Mouse (Mus musculus) ovary, postnatal 10 days (tissue): ENCODE measurements around the gene Capn1.
"Not testable (repeated sequence)": the region's sequence is repeated elsewhere in the genome, so short reads cannot be mapped to it uniquely, and the experiment has no call there.

Experiments
- DNase-seq: peaks from one replicate; pipeline ENCODE4 v3.0.0; 2022; ENCODE audit warnings: low spot score

Gene Capn1

DNA sequence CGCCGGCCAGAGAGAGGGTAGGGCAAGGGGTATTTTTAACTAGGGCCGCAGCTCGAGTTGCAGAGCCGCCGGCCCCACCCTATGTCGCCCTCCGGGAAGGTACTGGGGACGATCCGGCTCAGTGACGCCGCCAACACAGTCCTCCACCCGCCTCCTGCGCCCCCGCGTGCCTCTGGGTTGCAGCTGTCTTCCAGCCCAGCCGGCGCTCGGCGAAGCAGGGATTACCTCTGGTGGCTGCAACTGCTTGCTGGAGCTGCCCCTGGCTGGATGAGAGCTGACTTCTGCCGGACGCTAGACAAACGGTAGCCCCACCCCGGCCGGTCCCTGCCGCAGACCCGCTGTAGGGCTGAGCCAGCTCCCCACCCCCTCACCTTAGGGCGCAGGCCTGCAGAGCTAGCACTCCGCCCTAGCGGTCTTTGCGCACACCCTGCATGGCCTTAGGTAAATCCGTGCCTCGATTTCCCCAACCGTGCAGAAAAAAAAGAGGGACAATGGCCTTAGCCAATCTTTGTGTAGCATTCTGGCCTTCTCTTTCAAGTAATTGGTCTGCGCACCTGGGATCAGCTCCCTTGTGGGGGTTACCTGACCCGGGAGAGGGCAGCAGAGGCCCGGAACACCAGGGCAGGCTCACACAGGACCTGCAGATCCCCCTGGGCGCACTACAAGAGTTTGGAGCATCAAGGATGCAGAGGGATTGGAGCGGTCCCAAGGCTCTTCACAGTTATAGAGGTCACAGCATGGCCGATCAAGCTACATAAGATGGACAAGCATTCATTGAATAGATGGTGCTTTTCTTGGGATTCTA lies at the start of gene Capn1:
Gene Capn1, minus strand, starts transcription at position 387 of the 805 bp plus-strand sequence.
- DNase-seq = peak; percentile 70

DNA sequence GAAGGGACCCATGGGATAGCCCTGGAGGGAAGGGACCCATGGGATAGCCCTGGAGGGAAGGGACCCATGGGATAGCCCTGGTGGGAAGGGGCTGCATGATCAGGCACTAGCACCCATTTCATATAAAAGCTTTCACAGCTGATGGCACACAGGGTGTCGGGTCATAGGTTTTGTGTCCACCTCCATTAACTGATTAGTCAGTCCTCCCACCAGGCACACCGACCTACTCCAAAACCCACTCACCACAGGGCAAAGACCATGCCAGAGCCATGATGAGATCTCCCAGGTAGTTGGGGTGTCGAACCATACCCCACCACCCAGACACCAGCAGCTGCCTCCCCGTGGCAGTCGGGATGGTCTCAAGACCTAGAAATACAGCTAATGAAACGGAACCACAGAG lies 47.4 kb upstream of the Capn1 start:
- DNase-seq = no peak

- DNase-seq = no peak
Observed at GRCm38 (mm10) chr19:6062418-6062817, 46.7 kb upstream of the Capn1 start.

DNA sequence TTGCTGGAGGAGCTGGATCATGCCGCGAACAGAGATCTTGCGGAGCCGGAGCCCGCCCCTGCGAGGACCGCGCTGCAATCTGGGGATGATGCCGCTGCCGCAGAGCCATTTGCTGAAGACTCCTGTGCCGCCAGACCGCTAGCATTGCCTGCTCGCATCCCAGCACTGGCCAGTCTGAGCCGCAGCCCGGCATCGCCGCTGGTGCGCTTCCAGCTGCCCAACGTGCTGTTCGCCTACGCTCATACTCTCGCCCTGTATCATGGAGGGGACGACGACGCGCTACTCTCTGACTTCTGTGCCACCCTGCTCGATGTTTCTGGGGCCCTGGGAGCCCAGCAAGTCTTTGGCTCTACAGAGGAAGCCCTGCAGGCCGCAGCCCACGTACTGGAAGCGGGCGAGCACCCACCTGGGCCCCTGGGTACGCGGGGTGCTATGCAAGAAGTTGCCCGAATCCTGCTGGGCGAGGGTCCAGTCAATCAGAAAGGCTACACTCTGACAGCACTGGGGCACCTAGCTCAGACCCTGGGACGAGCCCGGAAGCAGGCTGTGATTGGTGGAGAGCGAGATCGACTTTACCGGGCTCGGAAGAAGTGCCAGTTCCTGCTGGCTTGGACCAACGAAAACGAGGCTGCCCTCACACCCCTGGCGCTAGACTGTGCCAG lies 46.1 kb upstream of the Capn1 start:
- no peak for DNase-seq

DNA sequence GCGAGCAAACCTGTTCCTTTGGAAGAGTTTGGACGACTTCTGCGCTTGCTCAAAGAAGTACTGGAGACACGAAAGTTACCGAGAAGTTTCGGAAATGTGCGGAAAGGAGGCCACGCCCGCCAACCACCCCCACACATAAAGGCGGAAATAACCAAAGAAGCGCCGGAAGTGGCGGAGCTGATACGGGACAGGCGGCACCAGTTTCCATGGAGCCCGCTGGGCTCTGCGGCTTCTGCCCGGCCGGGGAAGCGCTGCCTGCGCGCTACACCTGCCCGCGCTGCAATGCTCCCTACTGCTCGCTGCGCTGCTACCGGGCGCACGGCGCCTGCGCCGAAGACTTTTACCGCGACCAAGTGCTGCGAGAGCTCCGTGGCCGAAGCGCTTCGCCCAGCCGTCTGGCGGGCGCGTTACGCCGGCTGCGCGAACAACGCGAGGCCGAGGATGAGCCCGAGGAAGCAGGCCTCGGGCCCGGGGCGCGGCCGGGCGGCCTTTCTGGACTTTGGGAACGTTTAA lies 45.4 kb upstream of the Capn1 start, which contains the start of gene Znhit2:
Gene Znhit2, plus strand, starts transcription at position 172 of the 513 bp plus-strand sequence.
- no peak for DNase-seq

- no peak for DNase-seq
Observed at GRCm38 (mm10) chr19:6058966-6059365, 43.3 kb upstream of the Capn1 start.

DNA sequence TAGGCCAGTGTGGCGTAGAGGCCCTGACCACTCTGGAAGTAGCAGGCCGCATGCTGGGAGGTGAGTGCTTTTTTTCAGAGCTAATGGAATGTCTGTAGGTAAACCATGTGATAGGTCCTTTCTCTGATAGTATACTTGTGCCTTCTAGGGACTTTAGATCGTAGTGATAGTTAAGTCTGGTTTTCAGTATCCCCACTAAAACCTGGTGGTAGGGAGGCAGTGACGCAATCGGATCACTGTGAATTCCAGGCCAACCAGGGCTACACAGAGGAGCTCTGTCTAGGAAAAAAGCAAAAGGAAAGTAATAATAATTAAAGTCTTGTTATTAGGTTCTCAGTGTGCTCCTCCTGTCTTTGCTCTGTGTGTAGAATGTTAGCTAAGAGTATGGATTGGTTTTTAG lies 42.8 kb upstream of the Capn1 start:
- no peak for DNase-seq

GRCm38 (mm10) chr19:6057313-6058096 lies 41.8 kb upstream of the Capn1 start, which contains the start of the genes Mrpl49 and Fau:
TSS of gene Mrpl49 (minus strand) at chr19:6057785.
TSS of gene Fau (plus strand) at chr19:6057844.
- peak; percentile 96 for DNase-seq

- DNase-seq = no peak
Observed at GRCm38 (mm10) chr19:6056696-6057095, 41.0 kb upstream of the Capn1 start.

DNA sequence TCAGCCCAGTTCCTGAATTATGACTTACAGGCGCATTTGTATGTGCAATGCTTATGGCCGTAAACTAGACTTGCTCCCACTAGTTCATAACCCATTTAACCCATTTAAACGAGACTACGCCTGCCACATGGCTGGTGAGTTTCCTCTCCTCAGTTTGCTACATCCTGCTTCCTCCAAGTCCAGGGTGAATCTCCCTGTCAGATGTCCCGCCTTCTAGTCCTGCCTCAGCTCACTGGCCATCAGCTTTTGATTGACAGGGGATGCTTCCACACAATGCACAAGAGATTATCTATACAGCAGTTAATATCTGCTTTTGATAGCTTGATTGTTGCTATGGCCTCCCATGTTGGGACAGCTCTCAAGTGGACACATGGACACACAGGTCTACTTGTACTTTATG lies 38.6 kb upstream of the Capn1 start:
- DNase-seq = no peak

GRCm38 (mm10) chr19:6052516-6052915 lies 36.8 kb upstream of the Capn1 start:
- no peak for DNase-seq

DNA sequence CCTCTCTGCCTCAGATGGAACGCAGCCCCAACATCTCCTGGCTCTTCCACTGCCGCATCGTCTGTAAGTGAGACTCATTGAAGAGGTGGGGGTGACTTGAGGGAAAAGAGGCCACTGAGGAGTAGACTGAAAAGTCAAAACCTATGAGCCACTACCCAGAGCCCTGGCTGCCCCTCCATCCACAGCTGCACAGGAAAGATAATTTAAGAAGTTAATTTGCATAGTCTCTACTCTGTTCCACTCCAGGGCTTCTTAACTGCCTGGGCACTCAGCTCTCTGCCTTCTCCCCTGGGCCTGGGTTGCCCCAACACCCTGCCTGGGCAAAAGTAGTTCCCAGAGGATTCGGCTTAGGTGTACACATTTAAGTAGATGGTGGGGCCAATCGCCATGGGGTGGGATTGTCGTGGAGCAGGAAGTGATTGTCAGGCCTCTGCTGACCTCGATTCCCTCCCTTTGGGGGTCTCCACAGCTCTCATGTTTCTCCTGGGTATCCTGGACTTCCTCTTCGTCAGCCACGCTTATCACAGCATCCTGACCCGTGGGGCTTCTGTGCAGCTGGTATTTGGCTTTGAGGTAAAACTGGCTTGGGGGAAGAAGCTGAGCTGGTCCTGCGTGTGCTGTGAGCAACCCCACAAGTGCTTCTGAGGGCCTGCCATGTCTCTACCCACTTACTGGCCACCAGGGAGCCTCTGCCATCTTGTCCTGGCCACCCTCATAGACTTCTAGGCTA lies 33.1 kb upstream of the Capn1 start:
- no peak for DNase-seq

GRCm38 (mm10) chr19:6047899-6048166 lies 32.1 kb upstream of the Capn1 start:
- no peak for DNase-seq

- DNase-seq = no peak
Observed at GRCm38 (mm10) chr19:6047154-6047898, 31.6 kb upstream of the Capn1 start.

DNA sequence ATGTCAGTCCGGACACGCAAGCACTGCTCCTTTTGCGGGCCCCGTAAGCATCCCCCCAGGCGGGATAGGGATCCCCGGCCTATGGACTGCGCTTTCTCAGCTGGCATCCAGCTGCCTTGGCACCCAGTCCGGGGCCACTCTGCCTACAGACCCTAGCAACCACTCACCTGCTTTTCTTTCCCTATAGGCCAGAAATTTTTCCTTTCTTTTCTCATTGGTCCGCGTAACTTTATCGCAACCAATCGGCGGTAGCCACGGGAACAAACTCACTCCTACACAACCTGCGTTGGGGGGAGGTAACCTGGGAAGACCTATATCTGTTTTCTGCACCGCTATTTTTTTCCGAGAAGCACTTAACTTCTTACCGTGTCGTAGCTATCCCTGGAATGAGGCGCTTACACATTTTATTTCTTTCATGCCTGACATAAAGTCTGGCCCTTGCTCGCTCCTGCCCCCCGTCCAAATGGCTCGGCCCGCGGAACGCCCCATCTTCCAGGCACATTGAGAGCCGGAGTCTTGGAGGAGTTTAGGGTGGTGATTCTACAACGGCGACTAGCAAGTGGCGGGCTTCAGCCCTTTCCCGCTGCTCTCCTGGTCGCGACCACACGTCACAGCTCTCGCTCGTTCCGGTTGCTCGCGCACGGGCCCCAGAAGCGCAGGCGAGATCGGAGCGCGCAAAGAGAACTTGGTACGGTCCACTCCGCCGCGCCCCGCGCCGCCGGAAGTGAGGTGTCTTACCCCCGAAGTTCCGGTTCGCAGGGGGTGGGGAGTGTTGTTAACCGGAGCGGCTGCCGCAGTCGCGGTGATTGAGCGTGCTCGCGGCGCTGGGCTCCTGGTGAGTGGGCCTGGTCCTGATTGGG lies 30.8 kb upstream of the Capn1 start, which contains the start of gene Syvn1:
Gene Syvn1, plus strand, starts transcription at position 283 of the 860 bp plus-strand sequence.
- DNase-seq = peak; percentile 78

DNA sequence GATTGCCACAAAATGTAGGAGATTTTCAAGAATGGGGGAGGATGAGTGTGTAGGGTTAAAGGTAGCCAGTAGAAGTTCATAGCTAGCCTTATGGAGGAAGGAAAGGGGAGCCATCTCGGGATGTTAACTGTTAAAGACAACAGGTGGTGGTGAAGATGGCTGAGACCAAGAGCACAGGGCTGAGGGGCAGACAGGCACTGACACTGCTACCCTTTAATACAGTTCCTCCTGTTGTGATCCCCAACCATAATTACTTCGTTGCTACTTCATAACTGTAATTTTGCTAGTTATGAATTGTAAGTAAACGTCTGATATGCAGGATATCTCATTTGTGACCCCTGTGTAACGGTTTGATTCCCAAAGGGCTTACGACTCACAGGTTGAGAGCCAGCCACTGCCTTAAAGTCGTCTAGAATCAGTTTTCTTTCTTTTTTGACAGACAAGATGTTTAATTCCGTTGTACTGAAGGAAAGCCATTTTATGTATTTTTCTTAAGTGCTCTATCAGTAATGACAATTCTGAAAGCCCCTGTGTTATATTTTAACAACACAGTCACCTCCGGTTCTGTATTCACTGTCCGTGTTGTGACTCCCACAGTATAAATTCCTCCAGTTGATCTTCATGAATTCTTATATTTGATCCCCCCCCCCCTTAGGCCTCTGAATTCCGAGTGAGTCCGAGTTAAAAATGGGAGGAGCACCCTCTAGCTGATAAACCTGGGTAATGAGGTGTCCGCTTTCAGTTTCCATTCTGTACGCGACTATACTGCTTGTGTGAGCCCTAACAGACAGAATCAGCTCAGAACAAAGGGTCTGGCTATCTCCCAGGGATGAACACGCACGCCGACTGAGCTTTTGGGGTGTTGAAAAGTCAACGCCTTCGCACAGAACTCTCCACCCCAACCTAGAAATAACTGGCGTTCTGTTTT lies 29.9 kb upstream of the Capn1 start:
- DNase-seq = no peak

- DNase-seq = not testable (repeated sequence)
Observed at GRCm38 (mm10) chr19:6044102-6044501, 28.4 kb upstream of the Capn1 start.

GRCm38 (mm10) chr19:6042293-6042692 lies 26.6 kb upstream of the Capn1 start:
- no peak for DNase-seq

DNA sequence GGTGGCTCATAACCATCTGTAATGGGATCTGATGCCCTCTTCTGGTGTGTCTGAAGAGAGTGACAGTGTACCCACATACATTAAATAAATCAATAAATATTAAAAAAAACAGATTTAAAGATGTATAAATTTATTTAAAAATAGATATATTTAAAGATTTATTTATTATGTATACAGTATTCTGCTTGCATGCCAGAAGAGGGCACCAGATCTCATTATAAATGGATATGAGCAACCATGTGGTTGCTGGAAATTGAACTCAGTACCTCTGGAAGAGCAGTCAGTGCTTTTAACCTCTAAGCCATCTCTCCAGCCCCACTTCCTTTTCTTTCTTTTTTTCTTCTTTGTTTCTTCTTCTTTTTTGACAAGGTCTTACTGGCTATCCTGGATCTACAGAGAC lies 24.3 kb upstream of the Capn1 start:
- no peak for DNase-seq
